Mouse (Mus musculus) thymus, adult 2 months (tissue): Measurements from ENCODE around the gene Plxdc1.

Experiments used
- CTCF ChIP-seq: fragments of 200-500 bp; IDR thresholded peaks from 2 replicates; pipeline ENCODE4 v1.5.1; 2012; ENCODE audit warnings: mild to moderate bottlenecking, control low read depth, low read length, moderate library complexity, borderline replicate concordance; ENCODE audit not compliant: control insufficient read depth, poor library complexity, insufficient read depth; ENCODE audit errors: extremely low read depth
- POLR2A ChIP-seq: fragments of 200-500 bp; IDR thresholded peaks from 2 replicates; pipeline ENCODE4 v1.6.1; 2012; ENCODE audit warnings: mild to moderate bottlenecking, low read length, control low read depth, moderate library complexity; ENCODE audit not compliant: control insufficient read depth, poor library complexity, insufficient read depth; ENCODE audit errors: extremely low read depth

GRCm38 (mm10) chr11:98027297-98027688 lies 41.0 kb upstream of the Plxdc1 start:
- TF ChIP-seq CTCF (no peak), POLR2A (no peak)
